Mouse (Mus musculus) hindbrain, postnatal 0 days (tissue): ENCODE results near the gene Metap2. TPM values are rescaled to one million over a fixed set of nuclear protein-coding genes. Genes with fewer than 3 reads are reported as not detected.

ENCODE experiments used
- ATAC-seq: fragments of 200-750 bp; cut with Nextera tagmentation; 2 replicates; pipeline ENCODE4 v1.8.0; 2017; ENCODE audit warnings: mild to moderate bottlenecking, moderate TSS enrichment, moderate library complexity
- DNase-seq: peaks from one replicate; pipeline ENCODE4 v3.0.0-alpha.2; 2015; ENCODE audit warnings: low spot score
- H3K27ac ChIP-seq: fragments of 300-500 bp; sonication (generic); 2 replicates; pipeline ENCODE4 v1.5.1; 2014; ENCODE audit warnings: mild to moderate bottlenecking
- H3K27me3 ChIP-seq: fragments of 300-500 bp; sonication (generic); 2 replicates; pipeline ENCODE4 v1.6.1; 2014; ENCODE audit warnings: low read length, mixed read lengths; ENCODE audit not compliant: insufficient read depth
- H3K36me3 ChIP-seq: fragments of 300-500 bp; sonication (generic); 2 replicates; pipeline ENCODE4 v1.6.1; 2014; ENCODE audit warnings: low read length, mixed read lengths; ENCODE audit not compliant: insufficient read depth
- H3K4me1 ChIP-seq: fragments of 300-500 bp; sonication (generic); 2 replicates; pipeline ENCODE4 v1.6.1; 2014; ENCODE audit warnings: antibody characterized with exemption, low read length, mixed read lengths; ENCODE audit not compliant: insufficient read depth
- H3K4me2 ChIP-seq: fragments of 300-500 bp; sonication (generic); 2 replicates; pipeline ENCODE4 v1.6.1; 2014; ENCODE audit warnings: low read depth, mild to moderate bottlenecking, low read length, moderate library complexity, mixed read lengths
- H3K4me3 ChIP-seq: fragments of 300-500 bp; sonication (generic); 2 replicates; pipeline ENCODE4 v1.5.1; 2014; ENCODE audit warnings: low read length
- H3K9ac ChIP-seq: fragments of 300-500 bp; sonication (generic); replicated peaks from 2 replicates; pipeline ENCODE4 v1.6.1; 2014; ENCODE audit warnings: mild to moderate bottlenecking, low read length, moderate library complexity, mixed read lengths
- H3K9me3 ChIP-seq: fragments of 300-500 bp; sonication (generic); 2 replicates; pipeline ENCODE4 v1.6.1; 2016; ENCODE audit warnings: low read length, mixed read lengths
- CTCF ChIP-seq: IDR thresholded peaks from 2 replicates; pipeline ENCODE4 v1.5.1; 2016; ENCODE audit warnings: antibody characterized with exemption, control low read depth, low read depth
- WGBS: fragments of 180-500 bp; shearing (Covaris S2); extraction: QIAGEN DNeasy Blood & Tissue Kit; methylation state at CpG from one replicate; pipeline ENCODE4 v1.1.7; 2014; 5-methylcytosine and 5-hydroxymethylcytosine counted together
- polyA plus RNA-seq: library from polyadenylated mRNA; unstranded; fragments of >200 nt; fragmentation: Nextera tagmentation; extraction: Ambion mirVana; gene quantifications from 2 replicates; pipeline ENCODE4 v1.2.1, GENCODE M21; 2015
- total RNA-seq: library from RNA; depleted of rRNA; stranded (reverse); fragments of >200 nt; gene quantifications from 2 replicates; pipeline ENCODE4 v1.2.3, GENCODE M21; 2014

The Metap2 gene
- total and polyA plus RNA-seq, 2 experiments from 2014 or later, result 50.7 to 158 TPM

- no peak overlapping the region for H3K27ac ChIP-seq
- H3K9ac ChIP-seq, result no peak overlapping the region
- H3K36me3 ChIP-seq, result no peaks in the 10 kb centered on the region
- 97% methylated on average over 4 of the region's 4 CpGs for WGBS
- no peaks in the 10 kb centered on the region for H3K27me3 ChIP-seq
- DNase-seq (no peak), ATAC-seq (no peak)
- peaks cover 6% of the 10 kb centered on the region; the same call in 1 of the 2 replicates for H3K4me1 ChIP-seq
- H3K4me2 ChIP-seq, result no peak overlapping the region
- no peak overlapping the region for H3K4me3 ChIP-seq
- no peaks in the 10 kb centered on the region for H3K9me3 ChIP-seq
- no peak for TF ChIP-seq CTCF
These were observed 24.3 kb upstream of the Metap2 start for GRCm38 (mm10) chr10:93921160-93921559.

DNA sequence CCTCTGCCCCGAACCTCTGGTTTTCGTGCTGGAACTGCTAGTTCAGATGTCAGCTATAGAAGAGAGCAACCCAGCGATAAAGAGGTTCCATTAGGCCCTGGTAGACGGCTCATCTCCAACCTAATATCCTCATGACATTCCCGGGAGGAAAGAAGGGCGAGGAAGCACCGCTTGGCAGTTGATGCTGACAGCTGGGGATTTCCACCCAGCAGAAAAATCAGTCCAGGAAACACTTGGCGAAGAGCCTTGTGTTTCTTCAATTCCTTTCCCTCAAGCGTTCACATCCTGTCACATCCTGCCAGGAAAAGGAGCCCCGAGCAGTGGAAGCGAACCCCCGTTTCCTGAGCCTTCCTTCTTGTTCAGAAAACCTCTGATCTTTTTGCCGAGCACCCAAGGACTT lies 22.3 kb upstream of the Metap2 start:
- H3K9me3 ChIP-seq, result no peaks in the 10 kb centered on the region
- no peak overlapping the region for H3K27ac ChIP-seq
- H3K36me3 ChIP-seq, result no peaks in the 10 kb centered on the region
- H3K4me1 ChIP-seq, result peaks cover 6% of the 10 kb centered on the region; the same call in 1 of the 2 replicates
- ATAC-seq (peak; percentile 38; the same call in 1 of the 2 replicates), DNase-seq (peak; percentile 43)
- H3K4me2 ChIP-seq, result no peak overlapping the region
- no peaks in the 10 kb centered on the region for H3K27me3 ChIP-seq
- TF ChIP-seq CTCF, result no peak
- 50% methylated on average over 13 of the region's 13 CpGs for WGBS
- H3K4me3 ChIP-seq, result no peak overlapping the region
- H3K9ac ChIP-seq, result no peak overlapping the region

DNA sequence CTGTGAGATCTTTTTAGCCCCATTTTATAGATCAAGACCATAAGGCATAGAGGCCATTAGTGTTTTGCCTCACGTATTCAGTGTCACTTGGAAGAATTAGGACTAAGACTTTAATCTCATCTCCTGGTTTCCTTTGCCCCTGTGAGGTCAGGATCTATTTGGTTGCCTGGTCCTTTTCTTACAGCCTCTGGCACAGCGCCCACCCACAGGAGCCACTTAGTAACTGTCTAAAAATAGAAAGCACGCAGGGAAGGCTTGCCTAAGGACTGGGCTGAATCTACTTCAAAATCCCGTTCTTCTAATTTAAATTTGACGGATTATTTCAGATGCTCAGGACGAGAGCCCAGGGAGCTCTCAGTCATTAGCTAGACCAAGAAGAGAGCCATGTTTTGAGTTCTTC lies 21.8 kb upstream of the Metap2 start:
- no peak overlapping the region for H3K4me3 ChIP-seq
- DNase-seq (peak; percentile 27), ATAC-seq (no peak)
- no peaks in the 10 kb centered on the region for H3K27me3 ChIP-seq
- H3K36me3 ChIP-seq, result no peaks in the 10 kb centered on the region
- no peak overlapping the region for H3K27ac ChIP-seq
- H3K9ac ChIP-seq, result no peak overlapping the region
- TF ChIP-seq CTCF, result no peak
- 35% methylated on average over 6 of the region's 6 CpGs for WGBS
- peaks cover 6% of the 10 kb centered on the region; the same call in 1 of the 2 replicates for H3K4me1 ChIP-seq
- no peak overlapping the region for H3K4me2 ChIP-seq
- no peaks in the 10 kb centered on the region for H3K9me3 ChIP-seq

DNA sequence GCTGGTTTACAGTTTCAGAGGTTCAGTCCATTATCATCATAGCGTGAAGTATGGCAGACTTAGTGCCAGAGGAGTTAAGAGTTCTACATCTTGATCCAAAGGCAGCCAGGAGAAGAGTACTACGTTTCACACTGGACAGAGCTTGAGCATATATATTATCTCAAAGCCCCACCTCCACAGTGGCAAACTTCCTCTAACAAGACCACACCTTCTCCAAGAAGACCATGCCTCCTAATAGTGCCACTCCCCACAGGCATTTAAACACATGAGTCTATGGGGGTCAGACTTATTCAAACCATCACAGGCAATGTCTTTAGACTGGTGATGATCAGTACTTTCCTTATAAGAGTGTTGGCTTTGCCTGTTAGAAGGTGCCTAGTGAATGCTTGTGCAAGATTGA lies 21.2 kb upstream of the Metap2 start:
- H3K27me3 ChIP-seq, result no peaks in the 10 kb centered on the region
- no peak for TF ChIP-seq CTCF
- H3K4me1 ChIP-seq, result peaks cover 6% of the 10 kb centered on the region; the same call in 1 of the 2 replicates
- 85% methylated on average over 2 of the region's 2 CpGs for WGBS
- H3K4me2 ChIP-seq, result no peak overlapping the region
- DNase-seq (no peak), ATAC-seq (no peak)
- H3K4me3 ChIP-seq, result no peak overlapping the region
- H3K27ac ChIP-seq, result no peak overlapping the region
- no peaks in the 10 kb centered on the region for H3K36me3 ChIP-seq
- no peak overlapping the region for H3K9ac ChIP-seq
- no peaks in the 10 kb centered on the region for H3K9me3 ChIP-seq

DNA sequence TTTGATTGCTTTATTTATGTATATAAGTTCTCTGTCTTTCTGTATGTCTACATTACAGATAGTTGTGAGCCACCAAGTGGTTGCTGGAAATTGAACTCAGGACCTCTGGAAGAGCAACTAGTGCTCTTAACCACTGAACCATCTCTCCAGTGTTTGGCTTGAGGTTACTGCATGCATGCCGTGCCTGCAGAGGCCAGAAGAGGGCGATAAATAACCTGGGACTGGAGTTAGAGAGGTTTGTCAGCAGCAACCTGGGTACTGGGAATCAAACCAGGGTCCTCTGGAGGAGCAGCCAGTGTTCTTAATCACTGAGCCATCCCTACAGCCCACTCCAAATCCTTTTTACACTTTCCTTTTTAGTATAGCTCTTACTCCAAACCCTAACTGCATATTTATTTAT lies 19.9 kb upstream of the Metap2 start:
- no peak overlapping the region for H3K4me3 ChIP-seq
- no peaks in the 10 kb centered on the region for H3K9me3 ChIP-seq
- no peaks in the 10 kb centered on the region for H3K36me3 ChIP-seq
- H3K4me2 ChIP-seq, result no peak overlapping the region
- H3K4me1 ChIP-seq, result peaks cover 6% of the 10 kb centered on the region; the same call in 1 of the 2 replicates
- no peak; the same call in 1 of the 2 replicates for TF ChIP-seq CTCF
- H3K9ac ChIP-seq, result no peak overlapping the region
- no peak overlapping the region for H3K27ac ChIP-seq
- WGBS, result 85% methylated on average over 2 of the region's 2 CpGs
- no peaks in the 10 kb centered on the region for H3K27me3 ChIP-seq
- ATAC-seq, result no peak
- DNase-seq, result no peak

GRCm38 (mm10) chr10:93915531-93916275 lies 18.8 kb upstream of the Metap2 start:
- no peaks in the 10 kb centered on the region for H3K27me3 ChIP-seq
- WGBS, result 34% methylated on average over 11 of the region's 11 CpGs
- H3K36me3 ChIP-seq, result no peaks in the 10 kb centered on the region
- no peak overlapping the region for H3K4me3 ChIP-seq
- no peaks in the 10 kb centered on the region for H3K9me3 ChIP-seq
- DNase-seq (no peak), ATAC-seq (no peak)
- TF ChIP-seq CTCF, result no peak
- H3K4me1 ChIP-seq, result peaks cover 6% of the 10 kb centered on the region; the same call in 1 of the 2 replicates
- no peak overlapping the region for H3K9ac ChIP-seq
- no peak overlapping the region for H3K27ac ChIP-seq
- peak overlapping the region; percentile 31; the same call in 1 of the 2 replicates for H3K4me2 ChIP-seq

DNA sequence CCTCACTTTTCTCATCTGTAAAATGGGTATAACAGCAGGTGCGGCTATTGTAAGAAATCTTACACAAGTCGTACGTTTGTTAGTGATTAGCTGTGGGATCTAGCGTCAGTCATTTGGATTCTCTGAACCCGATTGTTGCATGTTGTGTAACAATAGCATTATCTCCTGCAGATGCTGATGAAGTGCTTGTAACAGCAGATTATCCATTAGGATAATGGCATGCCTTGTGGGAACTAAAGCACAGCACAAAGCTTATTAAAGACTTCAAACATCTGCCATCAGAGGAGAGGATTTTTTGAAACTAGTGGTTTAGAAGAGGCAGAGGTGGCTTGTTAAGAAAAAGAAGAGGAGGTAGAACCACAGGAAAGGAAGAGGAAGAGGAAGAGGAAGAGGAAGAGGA lies 16.6 kb upstream of the Metap2 start:
- Histone ChIP-seq H3K4me1 (no peaks in the 10 kb centered on the region), H3K36me3 (no peaks in the 10 kb centered on the region), H3K4me2 (no peak overlapping the region), H3K9me3 (no peaks in the 10 kb centered on the region), H3K4me3 (no peak overlapping the region), H3K27me3 (no peaks in the 10 kb centered on the region), H3K27ac (no peak overlapping the region), H3K9ac (no peak overlapping the region)
- DNase-seq, result peak; percentile 5
- no peak for TF ChIP-seq CTCF
- WGBS, result 81% methylated on average over 5 of the region's 5 CpGs
- no peak for ATAC-seq
